Mouse (Mus musculus) neural tube, embryonic 11.5 days (tissue): Measurements from ENCODE around the gene Gga2. TPM values are rescaled to one million over a fixed set of nuclear protein-coding genes. Genes with fewer than 3 reads are reported as not detected.

Experiments
- ATAC-seq: fragments of 200-750 bp; cut with Nextera tagmentation; 2 replicates; pipeline ENCODE4 v1.8.0; 2017; ENCODE audit warnings: moderate number of reproducible peaks, mild to moderate bottlenecking, moderate TSS enrichment, moderate library complexity; ENCODE audit not compliant: insufficient read depth, low FRiP score, low TSS enrichment
- DNase-seq: peaks from one replicate; pipeline ENCODE4 v3.0.0-alpha.2; 2015; ENCODE audit warnings: low spot score
- H3K27ac ChIP-seq: fragments of 300-500 bp; sonication (generic); 2 replicates; pipeline ENCODE4 v1.5.1; 2014; ENCODE audit warnings: low read depth, mild to moderate bottlenecking, low read length
- H3K27me3 ChIP-seq: fragments of 300-500 bp; sonication (generic); 2 replicates; pipeline ENCODE4 v1.6.1; 2014; ENCODE audit warnings: mild to moderate bottlenecking, low read length, mixed read lengths; ENCODE audit not compliant: control insufficient read depth, insufficient read depth
- H3K36me3 ChIP-seq: fragments of 300-500 bp; sonication (generic); 2 replicates; pipeline ENCODE4 v1.6.1; 2014; ENCODE audit warnings: mild to moderate bottlenecking, low read length, moderate library complexity, mixed read lengths; ENCODE audit not compliant: control insufficient read depth, insufficient read depth
- H3K4me1 ChIP-seq: fragments of 300-500 bp; sonication (generic); 2 replicates; pipeline ENCODE4 v1.6.1; 2014; ENCODE audit warnings: low read length, mixed read lengths; ENCODE audit not compliant: control insufficient read depth, insufficient read depth
- H3K4me2 ChIP-seq: fragments of 300-500 bp; sonication (generic); 2 replicates; pipeline ENCODE4 v1.6.1; 2014; ENCODE audit warnings: low read depth, mild to moderate bottlenecking, moderate library complexity
- H3K4me3 ChIP-seq: fragments of 300-500 bp; sonication (generic); 2 replicates; pipeline ENCODE4 v1.5.1; 2014; ENCODE audit warnings: low read depth, low read length
- H3K9ac ChIP-seq: fragments of 300-500 bp; sonication (generic); 2 replicates; pipeline ENCODE4 v1.6.1; 2014; ENCODE audit warnings: mild to moderate bottlenecking, low read length
- H3K9me3 ChIP-seq: fragments of 300-500 bp; sonication (generic); 2 replicates; pipeline ENCODE4 v1.6.1; 2016; ENCODE audit warnings: low read length; ENCODE audit not compliant: control insufficient read depth
- WGBS: fragments of 180-500 bp; shearing (Covaris S2); extraction: QIAGEN DNeasy Blood & Tissue Kit; methylation state at CpG from one replicate; pipeline ENCODE4 v1.1.7; 2014; 5-methylcytosine and 5-hydroxymethylcytosine counted together
- polyA plus RNA-seq: library from polyadenylated mRNA; unstranded; fragments of >200 nt; fragmentation: Nextera tagmentation; extraction: Ambion mirVana; gene quantifications from 2 replicates; pipeline ENCODE4 v1.2.1, GENCODE M21; 2014

The Gga2 gene
- polyA plus RNA-seq, 1 experiment from 2014 or later = 72.5 TPM

DNA sequence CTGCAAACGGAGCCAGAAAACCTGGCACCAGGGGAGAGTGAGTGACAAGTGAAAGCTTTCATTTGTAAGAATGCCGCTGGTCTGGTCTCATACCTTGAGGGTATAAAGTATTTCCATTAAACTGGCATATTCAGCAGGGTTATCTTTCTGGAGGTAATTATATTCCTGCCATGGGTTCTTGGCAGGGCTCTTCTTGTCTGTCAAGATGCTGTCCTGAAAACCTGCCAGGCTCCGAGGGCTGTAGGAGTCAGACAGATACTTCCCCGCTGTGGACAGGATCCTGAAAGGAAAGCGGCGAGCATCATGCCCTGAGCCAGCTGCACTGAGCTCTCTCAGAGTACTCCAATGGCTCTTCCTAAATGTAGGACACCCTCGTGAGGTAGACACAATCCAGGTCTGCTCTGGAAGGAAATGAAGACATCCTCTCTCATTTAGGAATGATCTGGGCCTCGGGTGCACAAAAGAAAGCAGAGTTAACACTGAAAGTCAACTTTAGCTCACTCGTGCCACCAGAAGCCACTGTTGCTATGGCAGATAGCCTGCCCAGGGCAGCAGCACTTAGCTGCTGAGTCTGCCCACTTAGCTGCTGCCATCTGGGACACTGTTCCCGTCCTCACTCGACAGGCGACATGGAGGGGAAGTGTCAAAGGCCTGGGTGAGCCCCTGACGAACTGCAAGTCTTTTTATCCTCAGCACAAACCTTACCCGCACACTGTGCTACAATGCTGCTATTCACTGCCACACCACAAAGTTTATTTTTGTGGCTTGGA is 84.0 kb downstream of the Gga2 start:
- DNase-seq = no peak
- Histone ChIP-seq H3K27ac (no peak overlapping the region), H3K36me3 (no peaks in the 10 kb centered on the region), H3K27me3 (no peaks in the 10 kb centered on the region), H3K4me3 (no peak overlapping the region), H3K9ac (no peak overlapping the region), H3K4me2 (no peak overlapping the region), H3K9me3 (no peaks in the 10 kb centered on the region), H3K4me1 (no peaks in the 10 kb centered on the region)
- 78% methylated on average over 14 of the region's 14 CpGs for WGBS
- ATAC-seq = no peak

Other genes with a start within 250 kb of the Gga2 start
- 0.19 TPM in 1 of 2 replicates, not detected in the other for gene Scnn1b, start 156.2 kb downstream of the Gga2 start, polyA plus RNA-seq
- gene Cog7, start 39.5 kb downstream of the Gga2 start, polyA plus RNA-seq = 18.9 and 19.5 TPM in 2 replicates
- 98.6 and 110 TPM in 2 replicates for gene Ubfd1, start 46.0 kb upstream of the Gga2 start, polyA plus RNA-seq
- 13.0 and 14.2 TPM in 2 replicates for gene Ears2, start 46.0 kb upstream of the Gga2 start, polyA plus RNA-seq
- 659 and 695 TPM in 2 replicates for gene Ndufab1, start 80.7 kb upstream of the Gga2 start, polyA plus RNA-seq
- 17.0 and 20.5 TPM in 2 replicates for gene Palb2, start 111.8 kb upstream of the Gga2 start, polyA plus RNA-seq
- 146 and 153 TPM in 2 replicates for gene Dctn5, start 111.8 kb upstream of the Gga2 start, polyA plus RNA-seq
- gene Plk1, start 138.2 kb upstream of the Gga2 start, polyA plus RNA-seq = 125 and 127 TPM in 2 replicates
- gene Ern2, start 165.0 kb upstream of the Gga2 start, polyA plus RNA-seq = 0.08 TPM in 1 of 2 replicates, not detected in the other
- gene Chp2, start 198.3 kb upstream of the Gga2 start, polyA plus RNA-seq = not detected in 2 replicates